Mouse (Mus musculus) intestine, postnatal 0 days (tissue): ENCODE data around the gene Tert. TPM values are rescaled to one million over a fixed set of nuclear protein-coding genes. Genes with fewer than 3 reads are reported as not detected.

Source experiments
- ATAC-seq: fragments of 200-750 bp; cut with Nextera tagmentation; 2 replicates; pipeline ENCODE4 v1.8.0; 2017; ENCODE audit warnings: mild to moderate bottlenecking, moderate TSS enrichment, moderate library complexity
- H3K27ac ChIP-seq: fragments of 300-500 bp; sonication (generic); 2 replicates; pipeline ENCODE4 v1.5.1; 2014; ENCODE audit warnings: mild to moderate bottlenecking, low read depth, low read length, moderate library complexity
- H3K27me3 ChIP-seq: fragments of 300-500 bp; sonication (generic); replicated peaks from 2 replicates; pipeline ENCODE4 v1.6.1; 2014; ENCODE audit warnings: low read length, mixed read lengths; ENCODE audit not compliant: control insufficient read depth, insufficient read depth
- H3K36me3 ChIP-seq: fragments of 300-500 bp; sonication (generic); 2 replicates; pipeline ENCODE4 v1.6.1; 2014; ENCODE audit warnings: mild to moderate bottlenecking, moderate library complexity; ENCODE audit not compliant: control insufficient read depth, insufficient read depth
- H3K4me1 ChIP-seq: fragments of 300-500 bp; sonication (generic); replicated peaks from 2 replicates; pipeline ENCODE4 v1.6.1; 2014; ENCODE audit warnings: antibody characterized with exemption, low read length, mixed read lengths; ENCODE audit not compliant: control insufficient read depth, insufficient read depth
- H3K4me2 ChIP-seq: fragments of 300-500 bp; sonication (generic); replicated peaks from 2 replicates; pipeline ENCODE4 v1.6.1; 2014; ENCODE audit warnings: low read depth, mild to moderate bottlenecking, moderate library complexity
- H3K4me3 ChIP-seq: fragments of 300-500 bp; sonication (generic); 2 replicates; pipeline ENCODE4 v1.5.1; 2014; ENCODE audit warnings: low read depth, low read length
- H3K9ac ChIP-seq: fragments of 300-500 bp; sonication (generic); 2 replicates; pipeline ENCODE4 v1.6.1; 2014; ENCODE audit warnings: mild to moderate bottlenecking, low read depth, low read length
- H3K9me3 ChIP-seq: fragments of 300-500 bp; sonication (generic); 2 replicates; pipeline ENCODE4 v1.6.1; 2016; ENCODE audit warnings: mixed run types; ENCODE audit not compliant: control insufficient read depth
- CTCF ChIP-seq: sonication (generic); IDR thresholded peaks from 2 replicates; pipeline ENCODE4 v1.5.1; 2016; ENCODE audit warnings: low read depth, mild to moderate bottlenecking, control low read depth, antibody characterized with exemption, moderate library complexity
- WGBS: fragments of 180-500 bp; shearing (Covaris S2); extraction: QIAGEN DNeasy Blood & Tissue Kit; methylation state at CpG from one replicate; pipeline ENCODE4 v1.1.7; 2014; 5-methylcytosine and 5-hydroxymethylcytosine counted together
- polyA plus RNA-seq: library from polyadenylated mRNA; unstranded; fragments of >200 nt; fragmentation: Nextera tagmentation; extraction: Ambion mirVana; gene quantifications from 2 replicates; pipeline ENCODE4 v1.2.1, GENCODE M21; 2015

Gene Tert
- polyA plus RNA-seq, result 2.4 and 3.0 TPM in 2 replicates

DNA sequence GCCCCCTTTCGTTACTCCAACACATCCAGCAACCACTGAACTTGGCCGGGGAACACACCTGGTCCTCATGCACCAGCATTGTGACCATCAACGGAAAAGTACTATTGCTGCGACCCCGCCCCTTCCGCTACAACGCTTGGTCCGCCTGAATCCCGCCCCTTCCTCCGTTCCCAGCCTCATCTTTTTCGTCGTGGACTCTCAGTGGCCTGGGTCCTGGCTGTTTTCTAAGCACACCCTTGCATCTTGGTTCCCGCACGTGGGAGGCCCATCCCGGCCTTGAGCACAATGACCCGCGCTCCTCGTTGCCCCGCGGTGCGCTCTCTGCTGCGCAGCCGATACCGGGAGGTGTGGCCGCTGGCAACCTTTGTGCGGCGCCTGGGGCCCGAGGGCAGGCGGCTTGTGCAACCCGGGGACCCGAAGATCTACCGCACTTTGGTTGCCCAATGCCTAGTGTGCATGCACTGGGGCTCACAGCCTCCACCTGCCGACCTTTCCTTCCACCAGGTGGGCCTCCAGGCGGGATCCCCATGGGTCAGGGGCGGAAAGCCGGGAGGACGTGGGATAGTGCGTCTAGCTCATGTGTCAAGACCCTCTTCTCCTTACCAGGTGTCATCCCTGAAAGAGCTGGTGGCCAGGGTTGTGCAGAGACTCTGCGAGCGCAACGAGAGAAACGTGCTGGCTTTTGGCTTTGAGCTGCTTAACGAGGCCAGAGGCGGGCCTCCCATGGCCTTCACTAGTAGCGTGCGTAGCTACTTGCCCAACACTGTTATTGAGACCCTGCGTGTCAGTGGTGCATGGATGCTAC lies at the start of gene Tert:
Tert (plus strand) TSS at position 167 of the 805 bp plus-strand sequence.
- peak; percentile 90 for ATAC-seq
- peaks cover 14% of the 10 kb centered on the region; the same call in 1 of the 2 replicates for H3K4me1 ChIP-seq
- H3K9ac ChIP-seq, result peak within 1 kb of the TSS; percentile 48; the same call in 1 of the 2 replicates
- H3K36me3 ChIP-seq, result peaks cover 8% of the 10 kb centered on the region; the same call in 1 of the 2 replicates
- H3K4me2 ChIP-seq, result peak within 1 kb of the TSS; percentile 76
- peak; percentile 73 for TF ChIP-seq CTCF
- WGBS, result 7% methylated on average over 47 of the region's 47 CpGs
- H3K9me3 ChIP-seq, result no peaks in the 10 kb centered on the region
- no peaks in the 10 kb centered on the region for H3K27me3 ChIP-seq
- H3K4me3 ChIP-seq, result peak within 1 kb of the TSS; percentile 47
- peak within 1 kb of the TSS; percentile 75 for H3K27ac ChIP-seq

DNA sequence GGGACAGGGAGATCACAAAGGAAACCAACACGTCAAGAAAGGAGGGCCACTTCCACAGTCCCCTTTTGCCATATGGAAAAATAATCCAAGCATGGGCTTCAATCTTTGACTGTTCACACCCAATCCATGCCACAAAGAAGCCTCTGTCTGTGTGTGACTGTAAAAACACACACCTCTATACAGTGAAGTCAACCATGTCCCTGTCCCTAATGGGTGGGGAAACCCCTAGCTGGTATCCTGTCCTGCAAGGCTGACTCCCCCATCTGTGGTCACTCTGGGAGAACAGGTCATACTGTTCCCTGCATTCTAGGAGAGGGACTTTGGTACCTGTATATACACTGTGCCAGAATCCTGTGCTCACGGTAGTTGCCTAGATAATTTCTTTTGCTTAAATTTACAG lies 49.4 kb upstream of the Tert start:
- no peak for TF ChIP-seq CTCF
- Histone ChIP-seq H3K4me3 (no peak overlapping the region), H3K27ac (no peak overlapping the region), H3K9ac (no peak overlapping the region), H3K36me3 (no peaks in the 10 kb centered on the region), H3K9me3 (no peaks in the 10 kb centered on the region), H3K4me2 (no peak overlapping the region), H3K27me3 (no peaks in the 10 kb centered on the region), H3K4me1 (no peaks in the 10 kb centered on the region)
- 70% methylated on average over 2 of the region's 2 CpGs for WGBS
- ATAC-seq, result no peak

DNA sequence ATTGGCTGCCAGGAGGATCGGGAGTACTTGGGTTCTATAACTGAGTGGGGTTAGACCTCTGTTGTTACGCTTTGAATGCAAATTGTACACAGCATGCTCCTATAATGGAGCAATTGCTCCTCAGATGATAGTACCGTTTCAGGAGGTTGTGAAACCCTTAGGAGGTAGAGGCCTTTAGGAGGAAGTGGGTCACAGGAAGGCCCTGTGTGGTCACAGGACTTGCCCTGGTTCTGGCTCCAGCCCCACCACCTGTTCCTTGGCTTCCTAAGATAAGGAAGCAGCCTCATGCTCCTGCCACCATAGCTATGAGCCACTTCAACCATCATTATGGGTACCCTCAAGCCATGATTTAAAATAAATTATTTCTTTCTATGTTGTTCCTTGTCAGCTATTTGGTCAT lies 35.2 kb upstream of the Tert start:
- Histone ChIP-seq H3K9ac (no peak overlapping the region), H3K4me2 (no peak overlapping the region), H3K4me1 (no peaks in the 10 kb centered on the region), H3K36me3 (no peaks in the 10 kb centered on the region), H3K9me3 (no peaks in the 10 kb centered on the region), H3K4me3 (no peak overlapping the region), H3K27me3 (no peaks in the 10 kb centered on the region), H3K27ac (no peak overlapping the region)
- ATAC-seq, result no peak
- 75% methylated on average over 3 of the region's 3 CpGs for WGBS
- TF ChIP-seq CTCF, result no peak

DNA sequence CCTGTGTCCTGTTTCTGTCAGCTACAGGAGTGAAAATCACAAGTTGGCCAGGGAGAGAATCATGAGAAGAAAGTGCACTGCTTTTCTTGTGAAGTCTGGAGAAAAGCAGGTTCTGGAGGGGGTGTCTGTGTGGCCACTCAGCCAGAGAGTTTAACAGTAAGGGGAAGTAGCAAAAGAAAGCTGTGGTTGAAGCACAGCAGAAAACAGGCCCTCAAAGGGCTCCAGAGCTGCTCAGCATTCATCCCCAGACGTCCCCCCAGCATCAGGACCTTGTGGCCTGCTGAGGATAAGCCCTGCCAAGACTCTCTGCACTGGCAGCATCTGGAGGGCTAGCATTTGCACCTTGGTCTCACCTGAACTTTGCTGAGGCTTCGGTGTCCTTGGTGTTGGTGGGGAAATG lies 34.2 kb upstream of the Tert start:
- H3K4me2 ChIP-seq, result no peak overlapping the region

DNA sequence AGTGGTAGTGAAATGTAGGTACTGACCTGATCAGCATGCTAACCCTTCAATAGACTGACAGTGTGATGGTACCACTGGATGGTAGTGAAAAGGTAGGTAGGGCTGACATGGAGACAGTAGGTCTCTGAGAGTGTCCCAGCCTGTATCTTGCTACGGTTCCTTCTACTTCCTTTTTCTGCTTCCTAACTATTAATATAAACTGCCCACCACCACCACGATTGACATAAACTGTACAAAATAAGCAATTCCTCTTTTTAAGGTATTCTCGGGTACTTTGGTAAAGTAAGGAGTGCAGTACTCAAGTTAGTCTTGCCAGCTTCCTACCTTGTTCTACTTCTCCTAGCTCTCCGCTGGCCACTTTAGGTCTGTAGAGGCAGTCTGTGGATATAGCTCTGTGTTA lies 30.4 kb upstream of the Tert start:
- Histone ChIP-seq H3K27ac (no peak overlapping the region), H3K4me1 (no peaks in the 10 kb centered on the region), H3K4me2 (no peak overlapping the region), H3K27me3 (no peaks in the 10 kb centered on the region), H3K9me3 (no peaks in the 10 kb centered on the region), H3K4me3 (no peak overlapping the region), H3K36me3 (no peaks in the 10 kb centered on the region), H3K9ac (no peak overlapping the region)
- 77% methylated on average over 4 of the region's 4 CpGs for WGBS
- no peak for TF ChIP-seq CTCF
- ATAC-seq, result no peak

More for the DNA sequence above, 34.2 kb upstream of the Tert start:
- H3K4me1 ChIP-seq, result no peaks in the 10 kb centered on the region
- H3K9ac ChIP-seq, result no peak overlapping the region
- ATAC-seq, result no peak
- TF ChIP-seq CTCF, result no peak
- 28% methylated on average over 2 of the region's 2 CpGs for WGBS
- H3K9me3 ChIP-seq, result no peaks in the 10 kb centered on the region
- H3K36me3 ChIP-seq, result no peaks in the 10 kb centered on the region
- H3K27me3 ChIP-seq, result no peaks in the 10 kb centered on the region
- H3K4me3 ChIP-seq, result no peak overlapping the region
- no peak overlapping the region for H3K27ac ChIP-seq

DNA sequence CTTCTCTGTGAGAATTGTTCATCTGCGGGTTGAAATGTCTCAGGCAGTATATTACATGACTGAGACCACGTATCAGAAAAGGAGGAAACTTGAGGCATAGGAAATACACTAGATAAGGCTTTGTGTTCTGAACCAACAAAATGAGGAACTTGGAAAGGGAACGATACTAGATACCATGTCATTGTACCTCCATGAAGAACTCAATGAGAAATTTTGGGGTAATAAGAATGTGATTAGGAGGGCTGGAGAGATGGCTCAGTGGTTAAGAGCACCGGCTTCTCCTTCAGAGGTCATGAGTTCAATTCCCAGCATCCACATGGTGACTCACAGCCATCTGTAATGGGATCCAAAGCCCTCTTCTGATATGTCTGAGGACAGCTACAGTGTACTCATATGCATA lies 26.5 kb upstream of the Tert start:
- Histone ChIP-seq H3K9me3 (no peaks in the 10 kb centered on the region), H3K9ac (no peak overlapping the region), H3K27ac (no peak overlapping the region), H3K27me3 (no peaks in the 10 kb centered on the region), H3K36me3 (no peaks in the 10 kb centered on the region), H3K4me3 (no peak overlapping the region), H3K4me1 (peaks cover 5% of the 10 kb centered on the region; the same call in 1 of the 2 replicates), H3K4me2 (no peak overlapping the region)
- ATAC-seq, result no peak
- TF ChIP-seq CTCF, result no peak
- WGBS, result 79% methylated on average over 4 of the region's 4 CpGs
